Mouse (Mus musculus): ENCODE results near the gene Cbl. TPM values are rescaled to one million over a fixed set of nuclear protein-coding genes. Genes with fewer than 3 reads are reported as not detected.

The Cbl gene
- polyA plus RNA-seq, 1 experiment from 2014 or later: 10.9 TPM

DNA sequence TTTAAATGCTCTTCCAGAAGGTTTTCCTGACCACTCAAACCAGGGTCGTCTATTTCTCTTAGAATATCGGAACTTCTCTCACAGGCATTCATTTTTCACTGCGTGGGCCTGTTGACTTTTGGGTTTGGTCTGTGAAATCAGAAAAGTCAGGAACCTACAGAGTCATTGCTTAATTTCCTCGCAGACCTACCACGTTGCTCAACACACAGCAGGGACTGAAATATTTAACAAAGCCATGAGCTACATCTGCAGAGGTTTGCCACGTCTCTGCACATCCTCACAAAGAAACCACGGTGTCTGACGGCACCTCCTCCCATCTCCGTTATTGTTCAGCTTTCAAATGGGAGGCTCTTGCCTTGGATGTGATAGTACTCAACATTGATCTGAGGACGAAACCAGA lies 25.2 kb upstream of the Cbl start:
- Histone ChIP-seq H3K9me3 (ENCODE audit: control insufficient read depth, low read length) (no peaks in the 10 kb centered on the region), H3K27ac (ENCODE audit: low read length) (no peak overlapping the region), H3K4me3 (ENCODE audit: low read length) (no peak overlapping the region), H3K9ac (ENCODE audit: low read depth, low read length) (no peak overlapping the region), H3K27me3 (replicated peaks; ENCODE audit: control insufficient read depth, insufficient read depth, low read length) (no peaks in the 10 kb centered on the region), H3K4me1 (ENCODE audit: control insufficient read depth, insufficient read depth, low read length) (peaks cover 5% of the 10 kb centered on the region; the same call in 1 of the 2 replicates), H3K36me3 (ENCODE audit: control insufficient read depth, insufficient read depth, low read length) (no peaks in the 10 kb centered on the region), H3K4me2 (ENCODE audit: low read depth, low read length) (no peak overlapping the region)
- 80% methylated on average over 10 of the region's 10 CpGs for WGBS
- no peak for ATAC-seq

DNA sequence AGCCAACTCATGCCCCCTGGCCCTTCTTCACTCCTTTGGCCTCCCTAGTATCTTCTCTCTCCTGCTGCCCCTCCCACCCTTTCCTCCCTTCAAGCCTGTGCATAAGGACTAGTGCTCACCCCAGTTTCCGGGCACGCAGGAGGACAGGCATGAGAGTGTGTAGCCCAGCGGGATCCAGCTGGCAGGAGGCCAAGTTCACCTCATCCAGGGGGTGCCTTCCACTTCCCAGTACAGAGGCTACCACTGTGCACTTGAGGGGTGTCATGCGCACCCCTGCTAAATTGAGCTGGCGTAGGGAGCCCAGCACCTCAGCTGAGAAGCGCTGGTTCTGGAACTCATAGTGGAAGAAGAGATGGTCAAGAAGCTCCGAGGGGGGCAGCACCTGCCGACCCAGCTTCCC lies 22.4 kb upstream of the Cbl start:
- 79% methylated on average over 8 of the region's 8 CpGs for WGBS
- Histone ChIP-seq H3K9me3 (ENCODE audit: control insufficient read depth, low read length) (no peaks in the 10 kb centered on the region), H3K4me1 (ENCODE audit: control insufficient read depth, insufficient read depth, low read length) (peaks cover 10% of the 10 kb centered on the region; the same call in 1 of the 2 replicates), H3K9ac (ENCODE audit: low read depth, low read length) (no peak overlapping the region), H3K4me3 (ENCODE audit: low read length) (no peak overlapping the region), H3K4me2 (ENCODE audit: low read depth, low read length) (no peak overlapping the region), H3K27me3 (replicated peaks; ENCODE audit: control insufficient read depth, insufficient read depth, low read length) (no peaks in the 10 kb centered on the region), H3K36me3 (ENCODE audit: control insufficient read depth, insufficient read depth, low read length) (no peaks in the 10 kb centered on the region), H3K27ac (ENCODE audit: low read length) (no peak overlapping the region)
- no peak for ATAC-seq

DNA sequence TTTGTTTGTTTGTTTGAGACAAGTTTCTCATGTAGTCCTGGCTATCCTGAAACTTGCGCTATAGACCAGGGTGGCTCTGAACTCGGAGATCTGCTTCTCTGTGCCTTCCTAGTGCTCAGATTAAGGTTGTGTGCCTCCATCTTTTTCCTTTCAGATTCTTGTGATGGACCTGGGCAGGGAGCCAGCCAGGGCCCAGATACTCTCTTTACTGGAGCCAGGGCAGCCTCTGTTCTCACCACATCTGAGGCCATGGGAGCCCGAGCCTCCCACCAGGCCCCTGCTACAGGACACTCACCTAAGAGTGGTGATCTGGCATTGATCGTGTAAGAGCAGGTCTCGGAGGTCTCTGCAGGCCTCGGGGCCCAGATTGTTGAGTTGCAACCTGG lies 21.3 kb upstream of the Cbl start:
- H3K4me1 ChIP-seq (ENCODE audit: control insufficient read depth, insufficient read depth, low read length): peaks cover 14% of the 10 kb centered on the region
- no peaks in the 10 kb centered on the region for H3K9me3 ChIP-seq (ENCODE audit: control insufficient read depth, low read length)
- no peaks in the 10 kb centered on the region for H3K36me3 ChIP-seq (ENCODE audit: control insufficient read depth, insufficient read depth, low read length)
- H3K27me3 ChIP-seq (replicated peaks; ENCODE audit: control insufficient read depth, insufficient read depth, low read length): no peaks in the 10 kb centered on the region
- H3K4me3 ChIP-seq (ENCODE audit: low read length): no peak overlapping the region
- no peak overlapping the region for H3K27ac ChIP-seq (ENCODE audit: low read length)
- H3K4me2 ChIP-seq (ENCODE audit: low read depth, low read length): no peak overlapping the region
- ATAC-seq: no peak
- no peak overlapping the region for H3K9ac ChIP-seq (ENCODE audit: low read depth, low read length)
- 59% methylated on average over 6 of the region's 6 CpGs for WGBS

DNA sequence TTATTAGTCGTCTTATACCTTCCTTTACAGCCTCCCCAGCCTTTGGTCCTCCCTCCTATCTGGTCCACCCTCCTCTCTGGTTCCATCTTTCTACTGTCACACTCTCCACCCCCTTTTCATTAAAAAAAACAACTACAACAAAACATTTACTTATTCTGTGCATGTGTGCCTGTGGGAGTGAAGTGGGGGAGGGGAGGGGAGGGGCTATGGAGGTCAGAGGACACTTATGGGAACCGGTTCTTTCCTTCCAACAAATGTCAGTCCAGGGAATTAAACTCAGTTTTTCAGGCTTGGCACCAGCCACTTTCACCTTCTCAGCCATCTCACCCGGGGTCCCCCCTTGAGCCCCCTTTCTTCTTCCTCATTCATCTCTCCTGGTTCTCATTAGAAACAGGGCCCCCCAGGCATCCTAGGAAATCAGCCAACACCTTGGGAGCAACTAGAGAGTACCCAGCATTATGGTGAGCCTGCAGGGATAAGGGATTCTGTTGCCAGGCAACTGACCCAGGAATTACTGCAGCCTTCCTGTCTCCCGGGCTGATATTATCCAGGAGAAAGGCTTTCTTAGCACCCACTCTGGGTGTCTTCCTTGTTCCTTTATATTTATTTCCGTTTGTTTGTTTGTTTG lies 20.8 kb upstream of the Cbl start:
- Histone ChIP-seq H3K27me3 (replicated peaks; ENCODE audit: control insufficient read depth, insufficient read depth, low read length) (no peaks in the 10 kb centered on the region), H3K4me1 (ENCODE audit: control insufficient read depth, insufficient read depth, low read length) (peaks cover 15% of the 10 kb centered on the region), H3K4me2 (ENCODE audit: low read depth, low read length) (no peak overlapping the region), H3K4me3 (ENCODE audit: low read length) (no peak overlapping the region), H3K9ac (ENCODE audit: low read depth, low read length) (no peak overlapping the region), H3K27ac (ENCODE audit: low read length) (no peak overlapping the region), H3K36me3 (ENCODE audit: control insufficient read depth, insufficient read depth, low read length) (no peaks in the 10 kb centered on the region), H3K9me3 (ENCODE audit: control insufficient read depth, low read length) (no peaks in the 10 kb centered on the region)
- 17% methylated on average over 5 of the region's 5 CpGs for WGBS
- no peak for ATAC-seq

DNA sequence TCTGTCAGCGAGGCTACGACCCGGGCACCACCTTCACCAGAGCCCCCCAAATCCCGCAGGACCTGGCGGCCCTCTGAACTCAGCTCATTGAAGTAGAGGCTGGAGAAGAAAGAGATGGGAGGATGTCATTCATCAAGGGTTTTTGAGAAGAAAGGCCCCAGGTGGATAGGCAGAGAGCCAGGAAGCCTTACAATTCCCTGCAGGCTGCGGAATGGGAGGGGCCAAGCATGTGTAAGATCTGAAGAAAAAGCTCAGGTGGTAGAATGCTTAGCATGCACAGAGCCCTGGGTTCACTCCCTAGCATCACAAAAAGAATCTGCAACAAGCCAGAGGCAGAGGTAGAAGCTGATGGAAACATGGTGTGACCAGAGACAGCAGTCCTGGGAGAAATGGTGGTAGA lies 19.6 kb upstream of the Cbl start:
- no peak for ATAC-seq
- H3K27ac ChIP-seq (ENCODE audit: low read length): no peak overlapping the region

DNA sequence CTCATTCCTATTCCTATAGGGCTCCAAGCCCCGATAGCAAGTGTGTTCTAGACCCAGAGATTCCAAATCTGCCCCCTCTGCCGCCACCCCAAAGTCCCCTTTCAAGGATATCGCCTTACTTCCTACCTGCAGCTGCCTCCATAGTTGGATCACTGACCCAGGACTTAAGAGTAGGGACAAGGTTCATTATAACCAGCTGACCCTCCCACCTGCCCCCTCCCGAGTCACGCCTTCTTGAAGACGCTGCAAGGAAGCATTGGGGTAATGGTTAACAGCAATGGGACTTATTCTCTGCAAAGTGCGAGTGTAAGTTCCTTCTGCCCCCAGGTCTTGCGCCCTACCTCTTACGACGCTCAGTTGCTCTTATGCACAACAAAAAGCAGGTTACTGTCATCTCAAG lies 17.5 kb upstream of the Cbl start, which contains the start of gene Pdzd3:
Gene Pdzd3 (minus strand): TSS at position 158 of the 400 bp plus-strand sequence.
- no peaks in the 10 kb centered on the region for H3K9me3 ChIP-seq (ENCODE audit: control insufficient read depth, low read length)
- peak within 1 kb of the TSS; percentile 41 for H3K4me3 ChIP-seq (ENCODE audit: low read length)
- H3K36me3 ChIP-seq (ENCODE audit: control insufficient read depth, insufficient read depth, low read length): no peaks in the 10 kb centered on the region
- peak within 1 kb of the TSS; percentile 50 for H3K9ac ChIP-seq (ENCODE audit: low read depth, low read length)
- peak within 1 kb of the TSS; percentile 11 for H3K27ac ChIP-seq (ENCODE audit: low read length)
- H3K27me3 ChIP-seq (replicated peaks; ENCODE audit: control insufficient read depth, insufficient read depth, low read length): no peaks in the 10 kb centered on the region
- H3K4me1 ChIP-seq (ENCODE audit: control insufficient read depth, insufficient read depth, low read length): peaks cover 16% of the 10 kb centered on the region
- peak within 1 kb of the TSS; percentile 44 for H3K4me2 ChIP-seq (ENCODE audit: low read depth, low read length)
- 52% methylated on average over 10 of the region's 10 CpGs for WGBS
- ATAC-seq: peak; percentile 86

More for the DNA sequence above, 19.6 kb upstream of the Cbl start:
- Histone ChIP-seq H3K27me3 (replicated peaks; ENCODE audit: control insufficient read depth, insufficient read depth, low read length) (no peaks in the 10 kb centered on the region), H3K9me3 (ENCODE audit: control insufficient read depth, low read length) (no peaks in the 10 kb centered on the region), H3K36me3 (ENCODE audit: control insufficient read depth, insufficient read depth, low read length) (no peaks in the 10 kb centered on the region), H3K9ac (ENCODE audit: low read depth, low read length) (no peak overlapping the region), H3K4me3 (ENCODE audit: low read length) (no peak overlapping the region), H3K4me1 (ENCODE audit: control insufficient read depth, insufficient read depth, low read length) (peaks cover 16% of the 10 kb centered on the region), H3K4me2 (ENCODE audit: low read depth, low read length) (no peak overlapping the region)
- 84% methylated on average over 6 of the region's 6 CpGs for WGBS

DNA sequence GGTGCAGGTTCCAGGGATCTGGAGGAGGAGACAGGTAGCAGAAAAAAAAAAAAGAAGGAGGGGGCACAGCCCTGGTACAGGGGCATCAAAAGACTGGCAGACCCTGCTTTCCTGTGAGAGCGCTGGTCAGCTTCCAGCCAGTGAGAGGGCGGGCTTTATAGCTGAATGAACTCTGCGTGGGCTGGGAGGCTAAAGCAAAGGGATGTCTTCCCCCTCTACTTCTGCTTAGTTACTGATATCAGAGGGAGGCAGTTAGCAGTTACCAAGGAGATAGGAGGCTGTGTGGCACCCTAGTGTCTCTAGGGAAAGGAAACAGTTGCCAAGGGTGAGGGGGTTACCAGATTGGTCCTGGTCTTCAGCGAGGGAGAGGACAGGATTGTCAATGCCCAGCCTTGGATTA lies 16.6 kb upstream of the Cbl start:
- Histone ChIP-seq H3K4me1 (ENCODE audit: control insufficient read depth, insufficient read depth, low read length) (peaks cover 16% of the 10 kb centered on the region), H3K4me3 (ENCODE audit: low read length) (peak overlapping the region; percentile 41), H3K27me3 (replicated peaks; ENCODE audit: control insufficient read depth, insufficient read depth, low read length) (no peaks in the 10 kb centered on the region), H3K36me3 (ENCODE audit: control insufficient read depth, insufficient read depth, low read length) (no peaks in the 10 kb centered on the region), H3K9me3 (ENCODE audit: control insufficient read depth, low read length) (no peaks in the 10 kb centered on the region), H3K9ac (ENCODE audit: low read depth, low read length) (peak overlapping the region; percentile 50), H3K4me2 (ENCODE audit: low read depth, low read length) (peak overlapping the region; percentile 44), H3K27ac (ENCODE audit: low read length) (no peak overlapping the region)
- WGBS: 68% methylated on average over 4 of the region's 4 CpGs
- ATAC-seq: no peak

DNA sequence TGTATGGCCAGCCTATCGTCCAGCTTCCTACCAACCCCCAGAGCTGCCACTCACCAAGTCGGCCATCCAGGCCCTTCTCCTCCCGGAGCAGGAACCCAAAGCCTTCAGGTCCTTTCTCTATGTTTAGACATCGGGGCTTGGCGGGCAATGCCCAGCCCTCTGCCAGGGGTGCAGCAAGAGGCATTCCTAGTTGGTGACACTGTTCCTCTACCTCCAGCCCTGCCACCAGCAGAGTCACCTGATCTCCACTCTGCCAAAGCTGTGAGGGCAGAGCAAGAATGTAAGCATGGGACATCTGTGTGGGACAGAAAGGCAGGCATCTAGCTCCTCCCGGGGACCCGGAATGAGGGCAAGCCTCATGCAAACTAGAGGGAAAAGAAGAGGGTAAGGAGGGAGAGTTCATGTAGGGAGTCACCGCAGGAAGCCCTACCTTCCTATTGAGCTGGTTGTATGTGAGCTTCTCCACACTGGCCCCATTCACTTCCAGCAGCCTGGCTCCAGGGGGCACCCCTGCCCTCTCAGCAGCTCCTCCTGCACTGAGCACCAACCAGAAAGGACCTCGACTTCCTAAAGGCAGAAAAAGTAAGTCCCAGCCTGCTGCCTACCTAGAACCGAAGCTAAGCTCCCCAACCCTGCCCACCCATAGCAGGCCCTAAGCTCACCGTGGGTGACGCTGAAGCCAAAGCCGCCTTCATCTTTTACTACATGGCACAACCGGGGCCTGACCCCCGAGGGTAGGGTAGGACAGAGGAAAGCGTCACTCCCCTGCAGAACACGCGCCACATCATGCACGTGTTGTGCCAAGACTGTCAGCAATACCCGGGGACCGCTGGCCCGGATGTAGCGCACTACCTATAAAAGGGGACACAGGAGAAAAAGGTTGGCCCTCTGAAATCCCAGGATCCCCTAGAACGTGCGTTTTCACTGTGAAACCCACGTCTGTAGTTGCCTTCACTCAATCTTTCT lies 15.6 kb upstream of the Cbl start:
- Histone ChIP-seq H3K4me3 (ENCODE audit: low read length) (peak overlapping the region; percentile 41; the same call in 1 of the 2 replicates), H3K9ac (ENCODE audit: low read depth, low read length) (0 out of 2 replicates have a peak overlapping the region, but pooled peaks have one; percentile 11), H3K9me3 (ENCODE audit: control insufficient read depth, low read length) (no peaks in the 10 kb centered on the region), H3K36me3 (ENCODE audit: control insufficient read depth, insufficient read depth, low read length) (no peaks in the 10 kb centered on the region), H3K27ac (ENCODE audit: low read length) (no peak overlapping the region), H3K4me2 (ENCODE audit: low read depth, low read length) (peak overlapping the region; percentile 44), H3K4me1 (ENCODE audit: control insufficient read depth, insufficient read depth, low read length) (peaks cover 16% of the 10 kb centered on the region), H3K27me3 (replicated peaks; ENCODE audit: control insufficient read depth, insufficient read depth, low read length) (no peaks in the 10 kb centered on the region)
- 45% methylated on average over 26 of the region's 26 CpGs for WGBS
- ATAC-seq: peak; percentile 73

DNA sequence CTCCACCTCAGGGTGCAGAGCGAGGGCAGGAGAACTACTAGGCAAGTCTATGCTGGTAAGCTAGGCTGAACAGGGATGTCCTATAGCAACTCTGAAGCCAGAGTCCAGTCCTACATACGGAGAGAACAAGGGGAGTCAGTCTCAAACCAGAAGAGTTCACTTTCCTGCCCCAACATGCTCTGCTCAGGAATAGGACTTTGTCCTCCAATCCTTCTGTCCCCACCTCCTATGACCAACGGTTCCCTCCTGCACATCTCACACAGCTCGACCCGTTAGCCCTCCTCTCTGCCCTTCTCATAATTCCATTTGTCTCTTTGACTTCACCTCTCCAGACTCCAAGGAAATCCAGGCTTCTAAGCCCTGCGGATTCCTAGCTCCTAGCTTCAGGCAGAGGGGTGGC lies 14.1 kb upstream of the Cbl start:
- H3K4me1 ChIP-seq (ENCODE audit: control insufficient read depth, insufficient read depth, low read length): peaks cover 9% of the 10 kb centered on the region
- no peak overlapping the region for H3K4me2 ChIP-seq (ENCODE audit: low read depth, low read length)
- no peak for ATAC-seq
- H3K9me3 ChIP-seq (ENCODE audit: control insufficient read depth, low read length): no peaks in the 10 kb centered on the region
- no peak overlapping the region for H3K9ac ChIP-seq (ENCODE audit: low read depth, low read length)
- H3K27me3 ChIP-seq (replicated peaks; ENCODE audit: control insufficient read depth, insufficient read depth, low read length): no peaks in the 10 kb centered on the region
- 74% methylated on average over 6 of the region's 6 CpGs for WGBS
- H3K4me3 ChIP-seq (ENCODE audit: low read length): no peak overlapping the region
- no peak overlapping the region for H3K27ac ChIP-seq (ENCODE audit: low read length)
- H3K36me3 ChIP-seq (ENCODE audit: control insufficient read depth, insufficient read depth, low read length): no peaks in the 10 kb centered on the region
